In genomic region chr11:24414804-24415203, GRCm38 (mm10) we compare ENCODE assay signal across 10 mouse cellular contexts.
DNase-seq lines count a peak whose midpoint lies in the region; ATAC-seq and TF ChIP-seq lines count a peak whose summit lies in the region.
"Had no signal": no experiment of that assay in that cellular context is flagged by ENCODE, and none has a peak within 500 bp of the region (broad histone marks: within the 10 kb centered on the region; RNA-seq: fewer than 3 reads in every experiment).

No protein-coding gene starts in this region.

- H3K9me3 ChIP-seq in ES-E14 (ENCODE audit: control insufficient read depth, insufficient read depth, low read depth, low read length): no peaks in the 10 kb centered on the region
- H3K9me3 ChIP-seq in hindbrain, embryonic 12.5 days (replicated peaks): 0 out of 2 replicates have a peak, but pooled peaks cover 4% of the 10 kb centered on the region
- H3K9me3 ChIP-seq: embryonic facial prominence, embryonic 13.5 days had no signal

- H3K4me2 ChIP-seq in hindbrain, embryonic 12.5 days (replicated peaks): no peak overlapping the region
- H3K4me2 ChIP-seq: embryonic facial prominence, embryonic 13.5 days had no signal

- no peak overlapping the region for H3K9ac ChIP-seq in ES-E14 (ENCODE audit: insufficient read depth, low read depth, low read length, poor library complexity, severe bottlenecking)
- no peak overlapping the region for H3K9ac ChIP-seq in hindbrain, embryonic 12.5 days
- H3K9ac ChIP-seq: embryonic facial prominence, embryonic 13.5 days had no signal

- H3K27ac ChIP-seq in ES-E14 (ENCODE audit: insufficient read depth, low read depth, low read length, poor library complexity, severe bottlenecking): no peak overlapping the region
- H3K27ac ChIP-seq in hindbrain, embryonic 12.5 days: no peak overlapping the region
- H3K27ac ChIP-seq: embryonic facial prominence, embryonic 13.5 days had no signal

- no peaks in the 10 kb centered on the region for H3K27me3 ChIP-seq in hindbrain, embryonic 12.5 days
- H3K27me3 ChIP-seq: embryonic facial prominence, embryonic 13.5 days had no signal

- in situ Hi-C loops in ES-E14 (cut with MboI; ENCODE audit: low sequenced_read_pairs in 2 of 2, unreplicated experiment in 2 of 2): no loop called here

- ATAC-seq in granulocyte monocyte progenitor cell, adult 5-6 weeks (replicated peaks; ENCODE audit: poor library complexity, severe bottlenecking): peak; percentile 79
- ATAC-seq in hindbrain, embryonic 12.5 days (ENCODE audit: low FRiP score): no peak
- ATAC-seq: midbrain, embryonic 16.5 days had no signal

- no peaks in the 10 kb centered on the region for H3K4me1 ChIP-seq in ES-E14 (ENCODE audit: control insufficient read depth in 2 of 2, insufficient read depth in 2 of 2, low read length in 2 of 2, poor library complexity in 1 of 2)
- no peaks in the 10 kb centered on the region for H3K4me1 ChIP-seq in hindbrain, embryonic 12.5 days
- H3K4me1 ChIP-seq: embryonic facial prominence, embryonic 13.5 days had no signal

- DNase-seq in cerebellum, postnatal 14 days: peak; percentile 32 to 50
- DNase-seq in cerebellum, adult 8-10 months: no peak
- peak; percentile 13 to 27 for DNase-seq in layer of hippocampus, postnatal 10 days (ENCODE audit: low spot score in 2 of 2)
- DNase-seq in layer of hippocampus, adult 9-11 months: no peak
- DNase-seq in ES-E14 (ENCODE audit: low read depth, low spot score): peak; percentile 13
- no peak for DNase-seq in cerebellum, postnatal 36 days

- H3K4me3 ChIP-seq in ES-E14 (ENCODE audit: insufficient read depth in 1 of 2, low read depth in 1 of 2, low read length in 2 of 2, poor library complexity in 1 of 2, severe bottlenecking in 1 of 2): no peak overlapping the region
- no peak overlapping the region for H3K4me3 ChIP-seq in hindbrain, embryonic 12.5 days
- H3K4me3 ChIP-seq: embryonic facial prominence, embryonic 13.5 days had no signal

- no peaks in the 10 kb centered on the region for H3K36me3 ChIP-seq in ES-E14 (ENCODE audit: control insufficient read depth, insufficient read depth, low read length, poor library complexity, severe bottlenecking)
- H3K36me3 ChIP-seq in hindbrain, embryonic 12.5 days: no peaks in the 10 kb centered on the region
- H3K36me3 ChIP-seq: embryonic facial prominence, embryonic 13.5 days had no signal

TF ChIP-seq in ES-E14, 5 proteins besides CTCF, POLR2A, EP300 and RAD21:
- TF ChIP-seq ZC3H11A (IDR thresholded peaks at IDR 0.05; ENCODE audit: borderline replicate concordance, low read depth, low read length) (peak; percentile 77; the same call in 1 of the 2 replicates), MAFK (IDR thresholded peaks at IDR 0.05; ENCODE audit: insufficient read depth, low read depth, low read length) (no peak), ZNF384 (IDR thresholded peaks at IDR 0.05; ENCODE audit: low read depth, low read length) (0 out of 2 replicates have a peak, but pooled peaks have one; percentile 26), CHD2 (IDR thresholded peaks at IDR 0.05; ENCODE audit: low read depth, low read length) (no peak)
TF ChIP-seq in ES-E14: peak in this region for 2.

Comparison
In these comparisons a context has a peak if more than half of its experiments do, and no peak if none do; other contexts are left out.
1. DNase-seq: peak in cerebellum, postnatal 14 days (2 of 2), layer of hippocampus, postnatal 10 days (2 of 2) and ES-E14 (single experiment); none in cerebellum, adult 8-10 months (single experiment), layer of hippocampus, adult 9-11 months (single experiment) and cerebellum, postnatal 36 days (0 of 2).